Mouse (Mus musculus) yolk sac, embryonic 10.5 days (tissue): ENCODE results near the gene Vax1.

Source experiments
- DNase-seq: peaks from one replicate; pipeline ENCODE4 v3.0.0-alpha.2; 2017; ENCODE audit warnings: low spot score

The Vax1 gene

DNA sequence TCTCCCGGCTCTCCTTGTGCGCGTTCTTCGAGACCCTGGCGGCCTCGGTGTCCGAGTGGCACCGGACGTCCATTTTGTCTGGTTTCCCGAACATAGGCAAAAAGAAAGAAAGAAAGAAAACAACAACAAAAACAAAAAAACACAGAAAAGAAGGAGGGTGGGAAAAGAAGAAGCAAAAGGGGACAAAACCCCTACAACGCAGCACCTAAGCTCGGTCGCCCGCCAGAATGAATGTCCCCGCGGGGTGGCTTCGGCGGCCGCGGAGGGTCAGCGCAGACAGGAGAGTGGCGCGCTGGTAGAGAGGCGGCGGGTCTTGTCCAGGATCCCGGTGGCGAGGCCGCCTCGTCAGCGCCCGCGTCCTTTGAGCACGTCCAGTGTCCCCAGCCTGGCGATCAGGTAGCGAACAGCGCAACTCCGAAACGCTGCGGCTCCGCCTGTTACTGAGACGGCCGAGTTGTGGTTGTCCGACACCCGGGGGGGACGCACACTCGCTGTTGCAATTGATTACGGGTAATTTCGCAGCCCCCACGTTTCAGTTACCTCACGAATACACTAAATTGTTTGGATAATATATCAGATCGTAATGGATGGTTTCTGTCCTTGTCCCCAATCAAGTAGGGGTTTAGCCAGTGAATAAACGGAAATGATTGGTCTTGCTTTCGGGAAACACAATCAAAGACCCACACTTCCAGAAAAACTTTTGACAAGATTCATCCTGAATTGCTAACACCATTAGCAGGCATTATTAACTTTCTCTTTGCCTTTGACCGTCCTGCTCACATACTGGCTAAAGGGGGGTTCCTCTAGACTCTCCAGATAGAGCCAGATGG lies at the start of gene Vax1:
TSS of gene Vax1 (minus strand) at position 121 of the 830 bp plus-strand sequence.
- DNase-seq: peak; percentile 14

DNA sequence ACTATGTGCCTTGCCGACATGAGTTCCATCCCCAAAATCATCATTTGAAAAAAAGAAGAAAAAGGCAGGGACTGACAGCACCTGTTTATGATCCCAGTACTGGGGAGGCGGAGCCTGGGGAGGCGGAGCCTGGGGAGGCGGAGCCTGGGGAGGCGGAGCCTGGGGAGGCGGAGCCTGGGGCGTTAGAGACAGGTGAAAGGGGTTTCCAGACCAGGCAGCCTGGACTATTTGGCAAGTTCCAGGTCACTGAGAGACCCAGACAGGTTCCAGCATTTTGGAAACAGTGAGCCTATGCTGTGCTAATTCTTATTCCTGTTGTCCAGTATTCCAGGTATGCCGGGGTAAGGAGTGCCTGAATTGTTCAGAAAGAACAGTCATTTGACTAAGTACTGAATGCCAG lies 49.1 kb upstream of the Vax1 start, which contains the start of gene Kcnk18:
TSS of gene Kcnk18 (plus strand) at position 224 of the 400 bp plus-strand sequence.
- no peak for DNase-seq

DNA sequence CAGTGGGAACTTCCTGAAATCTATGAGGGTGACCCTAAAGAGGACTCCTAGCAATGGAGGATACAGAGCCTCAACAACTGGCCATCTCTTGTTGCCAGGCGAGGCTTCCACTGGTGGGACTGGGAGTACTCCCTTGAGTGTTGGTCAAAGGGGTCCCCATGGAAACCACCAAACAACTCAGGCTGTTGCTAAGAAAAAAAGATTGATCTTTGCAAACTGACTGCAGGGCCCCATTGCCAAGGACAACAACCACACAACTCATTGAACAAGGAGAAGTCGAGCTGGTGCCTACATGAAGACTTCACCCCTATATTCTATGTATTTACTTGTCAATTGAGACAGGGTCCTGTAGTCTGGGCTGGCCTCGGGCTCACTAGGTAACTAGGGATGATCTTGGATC lies 47.0 kb upstream of the Vax1 start:
- no peak for DNase-seq

DNA sequence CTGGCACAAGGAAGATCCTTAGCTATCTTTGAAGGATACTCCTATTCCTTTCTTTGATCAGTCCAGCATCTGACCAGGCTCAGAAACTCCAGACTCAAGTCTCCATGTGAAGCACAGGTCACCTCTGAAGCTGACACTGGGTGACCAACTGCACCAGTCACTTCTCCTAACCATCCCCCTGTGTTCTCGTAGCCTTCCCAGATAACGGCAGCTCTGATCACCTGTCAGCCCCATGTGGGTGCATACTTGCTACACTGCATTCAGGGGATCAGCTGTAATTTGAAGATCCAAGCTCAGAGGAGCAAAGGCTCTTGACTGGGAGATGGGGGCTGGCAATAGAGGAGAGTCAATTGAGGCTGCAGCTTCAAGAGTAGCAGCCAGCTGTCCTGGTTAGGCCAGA lies 39.1 kb upstream of the Vax1 start:
- no peak for DNase-seq

DNA sequence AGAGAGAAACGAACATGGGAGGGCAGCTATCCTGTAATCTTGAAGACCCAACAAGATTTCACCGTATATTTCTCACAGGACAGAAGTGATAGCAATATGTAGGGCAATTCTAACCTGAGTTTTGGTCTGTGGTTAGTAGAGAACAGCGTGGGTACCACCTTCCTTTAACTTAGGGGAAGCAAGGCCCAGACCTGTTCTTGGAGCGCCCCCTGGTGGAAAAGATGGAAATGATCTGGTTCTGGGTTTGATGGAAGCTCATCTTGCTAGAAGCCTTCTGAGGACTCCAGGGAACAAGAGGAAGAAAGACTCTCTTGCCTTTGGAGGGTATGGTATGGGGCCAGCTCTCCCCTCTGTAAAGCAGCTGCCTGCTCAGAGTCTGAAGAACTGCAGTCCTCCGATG lies 38.6 kb upstream of the Vax1 start:
- peak; percentile 31 for DNase-seq

DNA sequence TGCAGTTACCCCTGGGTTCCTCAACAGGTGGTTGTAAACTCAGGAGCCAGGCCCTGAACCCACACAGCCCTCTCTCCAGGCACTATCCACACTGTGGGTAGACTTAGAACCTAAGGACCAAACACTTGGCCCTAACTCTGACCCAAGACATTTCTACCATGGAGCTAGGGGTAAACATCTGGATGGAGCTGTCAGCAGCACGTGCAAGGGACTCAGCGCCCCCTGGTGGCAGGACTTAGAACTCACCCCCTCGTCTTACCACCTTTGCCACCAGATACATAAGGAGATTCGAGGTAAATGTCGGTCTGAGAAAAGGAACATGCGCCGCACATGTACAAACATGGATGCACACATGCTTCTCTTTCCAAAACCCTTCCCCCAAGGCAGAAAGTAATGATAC lies 28.3 kb upstream of the Vax1 start:
- DNase-seq: no peak

DNA sequence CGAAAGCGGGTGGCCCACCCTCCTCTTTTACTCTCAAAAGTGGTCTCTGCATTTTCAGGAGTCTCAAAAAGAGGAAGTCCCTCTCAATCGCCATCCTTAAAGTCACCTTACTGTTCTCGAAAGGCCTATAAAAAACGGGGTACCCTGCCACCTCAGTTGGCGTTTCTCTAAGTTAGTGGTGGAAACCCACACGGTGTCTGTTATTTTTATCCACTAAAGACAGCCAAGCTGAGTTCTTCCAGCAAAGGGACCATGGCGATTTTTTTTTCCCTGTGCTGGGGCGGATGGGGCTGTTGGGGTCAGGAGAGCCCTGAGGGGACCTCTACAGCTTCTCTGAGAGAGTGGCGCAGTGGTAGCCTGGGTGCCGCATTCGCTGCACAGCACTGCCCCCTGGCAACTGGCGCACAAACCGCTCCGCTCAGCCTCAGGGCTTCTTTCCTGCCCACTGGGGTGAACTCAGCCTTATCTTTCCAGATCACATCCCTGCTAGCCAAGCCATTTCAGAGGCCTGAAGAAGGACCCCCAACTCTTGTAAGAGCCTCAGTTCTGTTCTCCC lies 26.3 kb upstream of the Vax1 start:
- DNase-seq: no peak

DNA sequence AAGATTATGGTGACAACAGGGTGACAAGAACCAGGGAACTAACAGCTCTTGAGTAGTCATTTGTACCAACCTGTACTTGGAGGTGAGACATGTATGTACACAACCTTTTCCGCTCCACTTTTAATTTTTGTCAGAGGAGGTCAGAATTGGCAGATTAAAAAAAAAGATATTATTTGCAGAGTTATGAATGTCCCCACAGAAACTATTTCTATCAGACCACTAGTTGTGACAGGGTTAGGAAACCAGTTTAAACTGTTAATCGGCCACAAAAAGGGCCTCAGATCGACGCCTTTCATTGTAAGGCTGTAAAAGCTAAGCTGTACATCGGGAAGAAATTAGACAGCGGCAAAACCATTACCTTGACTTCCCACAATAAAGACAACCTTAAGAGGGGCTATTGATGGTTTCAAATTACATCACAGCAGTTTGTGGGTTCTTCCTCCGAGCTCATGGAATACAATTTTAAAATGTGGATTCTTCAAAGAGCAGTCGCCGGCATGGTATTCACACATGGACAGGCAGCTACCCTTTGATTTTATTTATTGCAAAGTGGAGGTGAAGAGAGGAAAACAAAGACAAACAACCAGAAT lies 25.4 kb upstream of the Vax1 start:
- DNase-seq: no peak

DNA sequence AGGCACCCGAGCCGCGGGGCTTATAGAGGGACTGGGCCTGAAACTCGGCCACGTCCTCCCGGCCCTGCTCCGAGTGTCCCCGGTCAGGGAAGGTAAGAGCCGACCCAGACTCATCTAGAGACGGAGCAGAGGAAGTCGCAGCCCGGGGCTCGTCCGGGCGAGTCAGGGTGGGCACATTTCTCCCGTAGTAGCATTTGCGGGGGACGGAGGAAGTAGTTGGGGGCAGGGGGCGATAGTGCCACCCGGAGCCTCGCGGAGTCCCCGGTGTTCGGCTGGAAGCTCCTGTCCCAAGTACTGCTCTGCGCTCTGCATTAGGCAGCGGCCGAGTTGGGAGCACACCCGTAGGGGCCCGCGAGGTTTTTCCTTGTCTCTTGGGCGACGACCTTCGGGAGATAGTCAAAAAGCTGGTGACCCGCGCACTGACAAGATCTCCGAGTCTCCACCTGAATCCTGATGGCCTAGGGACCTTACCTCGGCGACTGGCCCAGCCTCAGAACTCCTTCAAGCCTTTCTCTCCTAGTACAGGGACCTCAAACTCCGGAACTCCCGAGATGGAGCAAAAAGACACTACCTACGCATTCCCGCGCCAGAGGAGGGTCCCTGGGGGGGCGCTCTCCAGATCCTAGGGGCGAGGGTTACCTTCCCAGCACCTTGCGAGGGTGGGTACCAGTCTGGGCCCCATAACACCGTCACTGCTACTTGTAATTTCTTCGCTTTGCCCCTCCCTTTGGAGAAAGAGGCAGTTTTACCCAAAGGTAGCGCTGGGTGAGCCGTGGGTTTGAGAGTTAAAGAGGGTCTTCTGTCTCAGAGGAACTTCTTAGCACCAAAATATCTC lies 24.3 kb upstream of the Vax1 start:
- DNase-seq: no peak

DNA sequence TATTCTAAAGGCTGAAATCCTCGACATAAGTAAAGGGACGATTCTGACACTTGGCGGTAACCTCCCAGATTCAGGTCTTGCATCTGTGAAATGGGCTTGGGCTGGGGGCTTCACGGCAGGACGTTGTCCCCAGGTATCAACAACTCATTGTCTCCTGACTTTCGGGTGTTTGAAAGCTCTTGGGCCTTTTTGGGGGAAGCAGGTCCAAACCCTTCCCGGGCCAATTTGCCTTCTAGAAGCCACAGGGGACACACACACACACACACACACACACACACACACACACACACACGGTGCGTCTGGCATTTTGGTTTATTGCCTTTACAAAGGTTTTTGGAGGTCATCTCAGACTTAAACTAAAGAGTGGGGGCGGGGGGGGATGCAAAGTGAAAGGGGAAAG lies 23.6 kb upstream of the Vax1 start:
- DNase-seq: no peak

DNA sequence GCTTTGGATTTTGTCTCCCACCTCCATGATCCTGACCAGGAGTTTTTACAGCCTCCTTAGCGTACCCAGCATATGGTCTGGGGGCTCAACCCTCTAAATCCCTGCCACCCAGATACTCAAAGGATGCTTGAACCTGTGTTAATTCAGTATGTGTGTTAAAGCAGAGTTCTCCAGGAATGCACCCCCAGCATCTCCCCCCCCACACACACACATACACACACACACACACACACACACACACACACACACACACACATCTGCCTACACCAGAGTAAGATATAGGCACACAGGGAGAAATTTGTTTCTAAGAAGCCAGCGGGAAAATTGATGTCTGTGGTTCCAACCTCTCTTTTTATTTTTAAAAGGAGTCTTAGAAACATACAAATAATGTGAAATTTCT lies 22.6 kb upstream of the Vax1 start:
- DNase-seq: no peak

DNA sequence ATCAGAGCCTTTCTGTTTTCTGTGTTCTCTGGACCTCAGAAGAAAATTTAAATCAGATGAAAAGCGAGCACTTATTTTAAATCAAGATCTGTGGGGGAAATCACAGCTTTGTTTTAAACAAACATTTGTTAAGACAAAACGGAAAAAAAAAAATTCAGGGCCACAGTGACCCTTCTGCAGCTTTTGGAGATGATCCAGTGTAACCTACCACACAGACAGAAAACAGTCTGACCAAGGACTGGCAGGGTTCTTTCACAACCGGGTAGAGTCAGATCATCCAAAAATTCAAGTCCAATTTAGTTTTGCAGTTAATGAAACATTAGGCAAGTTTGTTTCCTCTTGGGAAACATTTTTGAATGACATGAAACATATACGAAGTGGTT lies 21.3 kb upstream of the Vax1 start:
- DNase-seq: no peak

DNA sequence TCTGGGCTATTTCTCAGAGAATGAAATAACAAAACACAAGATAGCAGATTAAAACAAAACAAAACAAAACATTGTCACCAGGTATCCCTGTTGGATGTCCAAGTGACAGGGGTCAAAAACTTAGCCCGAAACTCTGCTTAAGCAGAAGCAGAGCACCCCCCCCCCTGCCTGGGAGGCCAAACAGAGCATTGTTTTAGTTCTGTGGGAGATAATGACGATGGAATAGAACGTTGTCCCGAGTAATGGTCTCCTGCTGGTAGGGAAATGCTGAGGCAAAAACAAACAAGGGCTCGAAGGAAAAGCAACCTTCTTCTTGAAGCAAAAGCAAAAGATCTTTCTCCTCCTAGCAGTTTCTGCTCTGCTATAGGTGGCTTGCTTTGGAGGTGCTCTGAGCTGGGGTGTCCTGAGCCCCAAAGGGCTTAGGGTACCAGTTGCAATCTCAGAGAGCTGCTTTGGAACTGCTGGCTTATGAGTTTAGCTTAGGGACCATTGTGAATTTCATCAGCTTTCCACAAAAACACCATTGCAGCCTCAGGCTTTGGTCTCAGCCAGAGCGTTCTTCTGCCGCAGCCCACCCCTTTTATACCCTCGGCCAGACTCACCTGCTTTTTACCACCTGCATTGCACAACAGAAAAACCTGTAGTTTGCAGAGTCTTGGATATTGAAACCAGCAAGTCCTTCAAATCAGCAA lies 20.7 kb upstream of the Vax1 start:
- DNase-seq: no peak

DNA sequence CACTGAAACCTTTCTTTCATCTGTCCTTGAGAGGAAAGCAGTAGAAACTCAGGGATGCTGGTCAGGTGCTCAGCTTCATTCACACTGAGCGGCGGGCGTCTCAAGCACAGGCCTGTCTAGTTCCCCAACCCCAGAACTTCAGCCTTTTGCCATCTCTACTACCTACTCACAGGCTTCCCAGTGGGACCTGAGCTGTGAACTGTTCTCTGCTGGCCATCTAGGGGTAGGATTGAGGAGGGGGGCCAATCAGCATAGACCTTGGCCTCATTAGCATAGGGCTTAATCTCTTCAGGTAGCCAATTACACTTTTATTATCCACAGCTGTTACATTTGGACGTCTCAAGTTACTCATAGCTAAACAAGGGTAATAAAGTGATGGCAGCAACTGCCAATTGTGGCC lies 19.1 kb upstream of the Vax1 start:
- no peak for DNase-seq

DNA sequence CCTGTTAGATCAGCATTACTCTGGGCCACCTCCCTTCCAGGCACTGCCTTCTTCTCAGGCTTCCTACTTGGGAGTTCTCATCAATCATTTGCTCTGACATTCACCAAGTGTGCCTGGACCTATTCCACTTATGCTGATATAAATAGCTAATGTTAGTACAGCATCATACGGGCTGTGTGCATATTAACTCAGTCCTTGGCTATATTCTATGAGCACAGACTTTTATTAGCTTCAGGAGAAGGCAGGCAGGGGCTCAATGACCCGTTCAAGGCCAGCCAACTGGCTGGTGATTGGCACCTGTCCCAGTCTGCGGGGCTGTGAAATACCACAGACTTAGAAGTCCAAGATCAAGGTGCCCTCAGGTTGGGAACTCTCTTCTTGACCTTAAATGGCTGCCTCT lies 14.1 kb upstream of the Vax1 start:
- DNase-seq: no peak

DNA sequence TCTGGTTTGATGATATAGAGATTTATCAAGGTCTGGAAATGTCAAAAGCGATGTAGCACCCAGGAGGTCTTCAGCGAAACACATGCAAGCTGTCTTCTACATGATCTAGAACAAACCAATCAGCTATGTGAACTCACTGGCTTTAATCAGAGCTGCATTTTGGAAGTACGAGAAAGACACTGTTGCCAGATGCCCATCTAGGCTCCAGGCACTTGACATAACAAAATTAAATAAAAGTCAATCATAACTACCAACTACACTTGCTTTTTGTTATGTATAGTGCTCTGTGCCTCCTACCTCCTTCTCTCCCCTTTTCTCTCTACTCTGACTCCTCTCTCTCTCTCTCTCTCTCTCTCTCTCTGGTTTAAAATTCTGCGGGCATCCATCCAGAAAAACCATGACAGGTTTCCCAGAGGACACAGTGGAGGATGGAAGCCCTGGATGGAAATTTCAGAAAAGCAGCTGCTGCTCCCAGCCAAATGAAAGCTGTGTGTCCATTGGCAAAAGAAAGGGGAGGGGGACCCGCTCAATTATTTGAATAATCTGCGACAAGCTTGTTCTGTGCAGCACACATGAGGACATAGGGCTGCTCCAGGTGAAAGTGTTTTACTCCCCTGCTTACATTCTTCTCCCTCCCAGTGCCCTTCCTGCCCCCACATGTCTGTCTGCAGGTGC lies 3.6 kb upstream of the Vax1 start:
- no peak for DNase-seq

DNA sequence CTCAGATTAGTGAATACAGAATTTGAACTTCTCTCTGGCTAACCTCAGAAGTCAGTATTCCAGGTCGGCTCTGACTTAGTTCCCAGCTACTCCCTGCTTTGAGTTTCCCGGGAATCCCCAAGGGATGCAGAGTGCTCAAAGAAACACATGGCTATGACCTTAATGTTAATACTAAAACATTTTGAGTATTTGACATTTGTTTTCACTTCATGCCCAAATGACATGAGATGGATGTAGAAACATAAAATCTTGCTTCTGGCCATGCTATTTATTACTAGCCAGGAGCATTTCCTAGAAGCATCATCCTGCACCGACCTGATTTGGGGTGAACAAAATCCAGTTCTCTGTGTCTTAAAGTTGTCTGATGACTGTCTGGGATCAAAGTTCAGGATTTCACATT lies 2.9 kb upstream of the Vax1 start:
- DNase-seq: no peak

DNA sequence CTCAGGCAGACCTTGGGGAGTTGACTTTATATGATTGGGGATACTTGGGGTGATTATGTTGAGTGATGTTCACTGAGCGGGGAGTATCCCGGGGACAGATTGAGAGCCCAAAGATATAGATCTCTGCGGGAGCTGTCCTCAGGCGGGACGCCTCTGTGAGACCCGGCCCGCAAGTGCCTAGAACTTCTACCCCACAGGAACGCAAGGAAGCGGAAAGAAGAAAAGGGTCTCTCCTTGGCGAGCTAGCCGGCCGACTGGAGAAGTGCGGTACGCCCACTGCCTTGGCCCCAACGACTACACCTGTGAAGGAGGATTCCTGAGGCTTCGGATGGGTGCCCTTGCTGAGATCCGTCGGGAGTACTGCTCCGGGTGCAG lies 2.0 kb upstream of the Vax1 start:
- no peak for DNase-seq

DNA sequence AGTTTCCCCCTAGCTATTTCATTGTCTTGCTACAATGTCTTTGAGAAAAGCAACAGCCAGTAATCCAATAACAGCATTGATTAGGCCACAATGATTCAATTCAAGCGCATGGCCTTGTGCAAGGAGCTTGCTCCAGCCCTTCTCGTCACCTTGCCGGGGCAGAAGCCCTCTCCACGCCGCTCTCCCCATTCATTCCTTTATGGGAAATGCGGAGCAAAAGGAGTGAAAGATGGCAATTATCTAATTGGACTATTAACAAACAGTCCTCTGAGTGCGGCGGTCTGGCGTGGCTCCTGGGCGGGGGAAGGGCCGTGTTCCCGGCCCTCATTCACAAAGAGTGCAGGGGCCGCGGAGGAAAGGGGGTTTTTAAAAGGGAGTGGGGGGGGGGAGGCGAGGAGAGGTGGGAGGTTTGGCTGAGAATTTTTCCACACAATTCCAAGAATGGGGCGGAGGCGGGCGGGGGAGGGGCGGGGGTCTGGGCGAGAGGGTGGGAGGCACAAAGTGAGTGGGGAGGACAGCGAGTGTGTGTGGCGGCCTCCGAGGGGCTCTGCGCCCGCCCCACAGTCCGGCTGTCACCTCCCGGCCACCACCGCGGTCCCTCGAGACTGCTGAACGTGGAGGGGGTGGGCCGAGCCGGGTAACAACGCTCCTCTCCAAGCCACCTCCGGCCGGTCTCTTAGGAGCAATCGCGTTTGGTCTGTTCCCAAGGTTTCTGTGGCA lies 1.5 kb upstream of the Vax1 start:
- no peak for DNase-seq

DNA sequence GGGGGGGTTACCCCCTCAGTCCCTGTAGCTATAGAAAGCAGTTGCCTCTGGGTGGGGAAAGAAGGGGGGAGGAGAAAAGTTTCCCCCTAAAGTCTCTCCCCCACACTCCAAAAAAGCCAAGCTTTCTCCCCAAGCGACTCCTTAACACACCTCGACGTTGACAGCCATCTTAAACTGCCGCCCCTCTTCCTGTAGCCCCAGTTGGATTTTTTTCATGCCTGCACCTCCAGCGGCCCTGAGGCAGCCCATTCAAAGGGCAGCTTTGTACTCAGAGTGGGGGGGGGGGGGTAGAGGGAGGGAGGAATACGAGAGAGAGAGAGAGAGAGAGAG lies 875 bp upstream of the Vax1 start:
- no peak for DNase-seq
